Mouse (Mus musculus) brown adipose tissue, adult 24 weeks (tissue): ENCODE measurements at regions not wholly inside any gene's neighbourhood (a gene's known extent, or its start where the extent isn't known, plus 50 kb on each side); places are given as distances from the start of the nearest gene placed in this dataset.
"Not testable (repeated sequence)": the region's sequence is repeated elsewhere in the genome, so short reads cannot be mapped to it uniquely, and the experiment has no call there.

Experiments
- H3K27ac ChIP-seq: fragments of 200-500 bp; replicated peaks from 2 replicates; pipeline ENCODE4 v1.5.1; 2012; ENCODE audit warnings: low read depth, mild to moderate bottlenecking, low read length
- H3K4me1 ChIP-seq: fragments of 200-500 bp; 2 replicates; pipeline ENCODE4 v1.6.1; 2012; ENCODE audit warnings: low read length, mixed read lengths; ENCODE audit not compliant: control insufficient read depth, insufficient read depth, insufficient read length
- H3K4me3 ChIP-seq: fragments of 200-500 bp; 2 replicates; pipeline ENCODE4 v1.5.1; 2012; ENCODE audit warnings: low read depth, mild to moderate bottlenecking, low read length, moderate library complexity; ENCODE audit not compliant: insufficient read depth

GRCm38 (mm10) chr5:132955051-132955450, 411.9 kb upstream of the Auts2 start:
- no peaks in the 10 kb centered on the region for H3K4me1 ChIP-seq
- H3K27ac ChIP-seq = no peak overlapping the region
- no peak overlapping the region for H3K4me3 ChIP-seq

- Histone ChIP-seq H3K4me3 (no peak overlapping the region), H3K4me1 (no peaks in the 10 kb centered on the region), H3K27ac (no peak overlapping the region)
Observed at GRCm38 (mm10) chr5:132933439-132933980, 390.4 kb upstream of the Auts2 start.

GRCm38 (mm10) chr5:132929955-132930354, 386.8 kb upstream of the Auts2 start:
- not testable (repeated sequence) for H3K27ac ChIP-seq, H3K4me3 ChIP-seq, H3K4me1 ChIP-seq

- Histone ChIP-seq H3K4me1 (no peaks in the 10 kb centered on the region), H3K27ac (no peak overlapping the region), H3K4me3 (no peak overlapping the region)
Observed at GRCm38 (mm10) chr5:132923365-132923764, 380.2 kb upstream of the Auts2 start.

- no peaks in the 10 kb centered on the region for H3K4me1 ChIP-seq
- no peak overlapping the region for H3K4me3 ChIP-seq
- H3K27ac ChIP-seq = no peak overlapping the region
Observed at GRCm38 (mm10) chr5:132909056-132909455, 365.9 kb upstream of the Auts2 start.

GRCm38 (mm10) chr5:132908220-132908619, 365.1 kb upstream of the Auts2 start:
- Histone ChIP-seq H3K4me3 (no peak overlapping the region), H3K4me1 (no peaks in the 10 kb centered on the region), H3K27ac (no peak overlapping the region)

GRCm38 (mm10) chr5:132892591-132892990, 349.4 kb upstream of the Auts2 start:
- Histone ChIP-seq H3K4me3 (no peak overlapping the region), H3K4me1 (no peaks in the 10 kb centered on the region), H3K27ac (no peak overlapping the region)

GRCm38 (mm10) chr5:132884130-132884529, 341.0 kb upstream of the Auts2 start:
- H3K27ac ChIP-seq = no peak overlapping the region
- no peak overlapping the region for H3K4me3 ChIP-seq
- no peaks in the 10 kb centered on the region for H3K4me1 ChIP-seq

- Histone ChIP-seq H3K4me1 (no peaks in the 10 kb centered on the region), H3K27ac (no peak overlapping the region), H3K4me3 (no peak overlapping the region)
Observed at GRCm38 (mm10) chr5:132882291-132882690, 339.1 kb upstream of the Auts2 start.

GRCm38 (mm10) chr5:132881170-132881569, 338.0 kb upstream of the Auts2 start:
- Histone ChIP-seq H3K4me1 (no peaks in the 10 kb centered on the region), H3K27ac (no peak overlapping the region), H3K4me3 (no peak overlapping the region)

- Histone ChIP-seq H3K27ac (no peak overlapping the region), H3K4me1 (no peaks in the 10 kb centered on the region), H3K4me3 (no peak overlapping the region)
Observed at GRCm38 (mm10) chr5:132876336-132876840, 333.2 kb upstream of the Auts2 start.

- no peak overlapping the region for H3K4me3 ChIP-seq
- no peaks in the 10 kb centered on the region for H3K4me1 ChIP-seq
- H3K27ac ChIP-seq = no peak overlapping the region
Observed at GRCm38 (mm10) chr5:132858846-132859510, 315.8 kb upstream of the Auts2 start.

- no peaks in the 10 kb centered on the region for H3K4me1 ChIP-seq
- no peak overlapping the region for H3K27ac ChIP-seq
- no peak overlapping the region for H3K4me3 ChIP-seq
Observed at GRCm38 (mm10) chr5:132855619-132856510, 312.7 kb upstream of the Auts2 start.

GRCm38 (mm10) chr5:132850770-132851169, 307.6 kb upstream of the Auts2 start:
- no peaks in the 10 kb centered on the region for H3K4me1 ChIP-seq
- no peak overlapping the region for H3K27ac ChIP-seq
- H3K4me3 ChIP-seq = no peak overlapping the region

- H3K27ac ChIP-seq = no peak overlapping the region
- H3K4me3 ChIP-seq = no peak overlapping the region
- no peaks in the 10 kb centered on the region for H3K4me1 ChIP-seq
Observed at GRCm38 (mm10) chr5:132848086-132848485, 304.9 kb upstream of the Auts2 start.
